Mouse (Mus musculus) limb, embryonic 13.5 days (tissue): ENCODE measurements around the gene Gm12216. TPM values are rescaled to one million over a fixed set of nuclear protein-coding genes. Genes with fewer than 3 reads are reported as not detected.
"Not testable (repeated sequence)": the region's sequence is repeated elsewhere in the genome, so short reads cannot be mapped to it uniquely, and the experiment has no call there.

Experiments
- ATAC-seq: fragments of 200-750 bp; cut with Nextera tagmentation; 2 replicates; pipeline ENCODE4 v1.8.0; 2017; ENCODE audit warnings: low read depth, moderate number of reproducible peaks, moderate TSS enrichment; ENCODE audit not compliant: low FRiP score
- H3K27ac ChIP-seq: fragments of 300-500 bp; sonication (generic); 2 replicates; pipeline ENCODE4 v1.5.1; 2015; ENCODE audit warnings: inconsistent platforms, mild to moderate bottlenecking, moderate library complexity
- H3K27me3 ChIP-seq: fragments of 300-500 bp; sonication (generic); 2 replicates; pipeline ENCODE4 v1.6.1; 2015; ENCODE audit warnings: mild to moderate bottlenecking, inconsistent platforms
- H3K36me3 ChIP-seq: fragments of 300-500 bp; sonication (generic); 2 replicates; pipeline ENCODE4 v1.6.1; 2015; ENCODE audit warnings: inconsistent platforms, mild to moderate bottlenecking, moderate library complexity
- H3K4me1 ChIP-seq: fragments of 300-500 bp; sonication (generic); 2 replicates; pipeline ENCODE4 v1.6.1; 2015; ENCODE audit warnings: inconsistent platforms
- H3K4me2 ChIP-seq: fragments of 300-500 bp; sonication (generic); replicated peaks from 2 replicates; pipeline ENCODE4 v1.6.1; 2015; ENCODE audit warnings: inconsistent platforms, mild to moderate bottlenecking, moderate library complexity
- H3K4me3 ChIP-seq: fragments of 300-500 bp; sonication (generic); 2 replicates; pipeline ENCODE4 v1.5.1; 2015; ENCODE audit warnings: moderate library complexity, mild to moderate bottlenecking, inconsistent platforms
- H3K9ac ChIP-seq: fragments of 300-500 bp; sonication (generic); 2 replicates; pipeline ENCODE4 v1.6.1; 2015; ENCODE audit warnings: mild to moderate bottlenecking, inconsistent platforms
- H3K9me3 ChIP-seq: fragments of 300-500 bp; sonication (generic); 2 replicates; pipeline ENCODE4 v1.6.1; 2016; ENCODE audit warnings: inconsistent platforms
- WGBS: fragments of 180-500 bp; shearing (Covaris S2); methylation state at CpG from one replicate; pipeline ENCODE4 v1.1.7; 2015; 5-methylcytosine and 5-hydroxymethylcytosine counted together
- polyA plus RNA-seq: library from polyadenylated mRNA; unstranded; fragments of >200 nt; fragmentation: Nextera tagmentation; extraction: Ambion mirVana; gene quantifications from 2 replicates; pipeline ENCODE4 v1.2.1, GENCODE M21; 2015

Gene Gm12216
- polyA plus RNA-seq, 1 experiment from 2014 or later, result 0.56 TPM

GRCm38 (mm10) chr11:53869172-53869571 lies 10.1 kb upstream of the Gm12216 start:
- H3K9ac ChIP-seq, result no peak overlapping the region
- no peak overlapping the region for H3K4me3 ChIP-seq
- no peaks in the 10 kb centered on the region for H3K4me1 ChIP-seq
- H3K36me3 ChIP-seq, result peaks cover 30% of the 10 kb centered on the region
- H3K9me3 ChIP-seq, result no peaks in the 10 kb centered on the region
- no peak overlapping the region for H3K27ac ChIP-seq
- WGBS, result 85% methylated on average over 5 of the region's 5 CpGs
- no peak overlapping the region for H3K4me2 ChIP-seq
- H3K27me3 ChIP-seq, result no peaks in the 10 kb centered on the region
- no peak for ATAC-seq

GRCm38 (mm10) chr11:53868323-53868722 lies 9.3 kb upstream of the Gm12216 start:
- not testable (repeated sequence) for H3K4me2 ChIP-seq, ATAC-seq
- 37% methylated on average over 5 of the region's 5 CpGs for WGBS

GRCm38 (mm10) chr11:53864724-53865310 lies 5.8 kb upstream of the Gm12216 start:
- not testable (repeated sequence) for H3K4me3 ChIP-seq, H3K9me3 ChIP-seq, H3K27ac ChIP-seq, H3K27me3 ChIP-seq, H3K9ac ChIP-seq, H3K36me3 ChIP-seq, H3K4me2 ChIP-seq, ATAC-seq, H3K4me1 ChIP-seq
- WGBS, result 92% methylated on average over 2 of the region's 4 CpGs

More at GRCm38 (mm10) chr11:53868323-53868722, 9.3 kb upstream of the Gm12216 start:
- peaks cover 30% of the 10 kb centered on the region for H3K36me3 ChIP-seq
- H3K27me3 ChIP-seq, H3K9me3 ChIP-seq, H3K9ac ChIP-seq, H3K27ac ChIP-seq, H3K4me1 ChIP-seq, H3K4me3 ChIP-seq: not testable (repeated sequence)

- not testable (repeated sequence) for ATAC-seq
Measured at GRCm38 (mm10) chr11:53860944-53861343, 1.9 kb upstream of the Gm12216 start.

GRCm38 (mm10) chr11:53858058-53858760 lies 847 bp downstream of the Gm12216 start:
- Histone ChIP-seq H3K4me2 (peak overlapping the region; percentile 71; the same call in 1 of the 2 replicates), H3K4me1 (no peaks in the 10 kb centered on the region), H3K9me3 (no peaks in the 10 kb centered on the region), H3K36me3 (no peaks in the 10 kb centered on the region), H3K4me3 (no peak overlapping the region), H3K27me3 (peaks cover 9% of the 10 kb centered on the region; the same call in 1 of the 2 replicates), H3K27ac (no peak overlapping the region), H3K9ac (no peak overlapping the region)
- no peak for ATAC-seq
- 77% methylated on average over 6 of the region's 6 CpGs for WGBS

More at GRCm38 (mm10) chr11:53860944-53861343, 1.9 kb upstream of the Gm12216 start:
- WGBS, result 77% methylated on average over 8 of the region's 9 CpGs
- H3K9me3 ChIP-seq, H3K4me1 ChIP-seq, H3K27ac ChIP-seq, H3K9ac ChIP-seq, H3K4me3 ChIP-seq, H3K27me3 ChIP-seq, H3K36me3 ChIP-seq, H3K4me2 ChIP-seq: not testable (repeated sequence)

- 49% methylated on average over 5 of the region's 5 CpGs for WGBS
- Histone ChIP-seq H3K27ac (no peak overlapping the region), H3K9me3 (no peaks in the 10 kb centered on the region), H3K36me3 (no peaks in the 10 kb centered on the region), H3K27me3 (peaks cover 9% of the 10 kb centered on the region; the same call in 1 of the 2 replicates), H3K4me2 (no peak overlapping the region), H3K9ac (no peak overlapping the region), H3K4me1 (peaks cover 8% of the 10 kb centered on the region; the same call in 1 of the 2 replicates), H3K4me3 (no peak overlapping the region)
- no peak for ATAC-seq
Measured at GRCm38 (mm10) chr11:53853665-53854064, 5.4 kb downstream of the Gm12216 start.

- H3K9me3 ChIP-seq, result no peaks in the 10 kb centered on the region
- WGBS, result 44% methylated on average over 5 of the region's 5 CpGs
- H3K9ac ChIP-seq, result no peak overlapping the region
- H3K27ac ChIP-seq, result no peak overlapping the region
- no peak overlapping the region for H3K4me2 ChIP-seq
- no peaks in the 10 kb centered on the region for H3K27me3 ChIP-seq
- H3K4me3 ChIP-seq, result no peak overlapping the region
- H3K36me3 ChIP-seq, result no peaks in the 10 kb centered on the region
- no peak for ATAC-seq
- peaks cover 8% of the 10 kb centered on the region; the same call in 1 of the 2 replicates for H3K4me1 ChIP-seq
Measured at GRCm38 (mm10) chr11:53851795-53852194, 7.3 kb downstream of the Gm12216 start.

- H3K4me3 ChIP-seq, result 0 out of 2 replicates have a peak overlapping the region, but pooled peaks have one; percentile 10
- no peaks in the 10 kb centered on the region for H3K9me3 ChIP-seq
- WGBS, result 18% methylated on average over 9 of the region's 9 CpGs
- H3K27me3 ChIP-seq, result no peaks in the 10 kb centered on the region
- H3K27ac ChIP-seq, result 0 out of 2 replicates have a peak overlapping the region, but pooled peaks have one; percentile 29
- no peak overlapping the region for H3K9ac ChIP-seq
- no peaks in the 10 kb centered on the region for H3K36me3 ChIP-seq
- ATAC-seq, result peak; percentile 87
- peaks cover 8% of the 10 kb centered on the region; the same call in 1 of the 2 replicates for H3K4me1 ChIP-seq
- peak overlapping the region; percentile 44 for H3K4me2 ChIP-seq
Measured at GRCm38 (mm10) chr11:53849588-53850320, 9.3 kb downstream of the Gm12216 start.

- Histone ChIP-seq H3K9me3 (no peaks in the 10 kb centered on the region), H3K4me3 (no peak overlapping the region), H3K4me1 (peaks cover 14% of the 10 kb centered on the region), H3K27ac (no peak overlapping the region), H3K27me3 (peaks cover 5% of the 10 kb centered on the region; the same call in 1 of the 2 replicates), H3K9ac (no peak overlapping the region), H3K4me2 (no peak overlapping the region), H3K36me3 (no peaks in the 10 kb centered on the region)
- WGBS, result 49% methylated on average over 6 of the region's 6 CpGs
- no peak for ATAC-seq
Measured at GRCm38 (mm10) chr11:53845680-53846079, 13.4 kb downstream of the Gm12216 start.

- Histone ChIP-seq H3K9me3 (no peaks in the 10 kb centered on the region), H3K27me3 (peaks cover 5% of the 10 kb centered on the region; the same call in 1 of the 2 replicates), H3K4me2 (no peak overlapping the region), H3K9ac (no peak overlapping the region), H3K27ac (no peak overlapping the region), H3K4me1 (peaks cover 25% of the 10 kb centered on the region), H3K36me3 (no peaks in the 10 kb centered on the region), H3K4me3 (no peak overlapping the region)
- 53% methylated on average over 10 of the region's 10 CpGs for WGBS
- ATAC-seq, result no peak; the same call in 1 of the 2 replicates
Measured at GRCm38 (mm10) chr11:53843106-53843505, 15.9 kb downstream of the Gm12216 start.

GRCm38 (mm10) chr11:53842161-53842581 lies 16.9 kb downstream of the Gm12216 start:
- Histone ChIP-seq H3K27me3 (peaks cover 5% of the 10 kb centered on the region; the same call in 1 of the 2 replicates), H3K4me2 (no peak overlapping the region), H3K27ac (no peak overlapping the region), H3K9me3 (no peaks in the 10 kb centered on the region), H3K9ac (no peak overlapping the region), H3K4me1 (peaks cover 25% of the 10 kb centered on the region), H3K36me3 (no peaks in the 10 kb centered on the region), H3K4me3 (no peak overlapping the region)
- WGBS, result 63% methylated on average over 4 of the region's 4 CpGs
- no peak for ATAC-seq

GRCm38 (mm10) chr11:53841514-53841913 lies 17.5 kb downstream of the Gm12216 start:
- peaks cover 25% of the 10 kb centered on the region for H3K4me1 ChIP-seq
- H3K4me2 ChIP-seq, result no peak overlapping the region
- no peaks in the 10 kb centered on the region for H3K36me3 ChIP-seq
- H3K27ac ChIP-seq, result no peak overlapping the region
- no peak overlapping the region for H3K9ac ChIP-seq
- WGBS, result 79% methylated on average over 12 of the region's 12 CpGs
- ATAC-seq, result no peak
- peaks cover 5% of the 10 kb centered on the region; the same call in 1 of the 2 replicates for H3K27me3 ChIP-seq
- H3K4me3 ChIP-seq, result no peak overlapping the region
- no peaks in the 10 kb centered on the region for H3K9me3 ChIP-seq
